Mouse (Mus musculus) ES-E14 (cell line): ENCODE data around the gene Creb3l2. TPM values are rescaled to one million over a fixed set of nuclear protein-coding genes. Genes with fewer than 3 reads are reported as not detected.

Experiments
- DNase-seq: peaks from one replicate; pipeline ENCODE4 v3.0.0-alpha.2; 2013; ENCODE audit warnings: low read depth, low spot score
- H3K27ac ChIP-seq: 2 replicates; pipeline ENCODE4 v1.5.1; 2012; ENCODE audit warnings: low read depth, mild to moderate bottlenecking, low read length, moderate library complexity, mixed read lengths; ENCODE audit not compliant: poor library complexity, insufficient read depth, severe bottlenecking
- H3K36me3 ChIP-seq: 2 replicates; pipeline ENCODE4 v1.6.1; 2012; ENCODE audit warnings: mild to moderate bottlenecking, low read length, moderate library complexity, mixed read lengths; ENCODE audit not compliant: control insufficient read depth, poor library complexity, insufficient read depth, severe bottlenecking
- H3K4me1 ChIP-seq, 2 experiments: fragments of 150-350 bp in 1 of 2; sonication (generic) in 1 of 2; 2 replicates each; pipeline ENCODE4 v1.6.1; 2012; ENCODE audit warnings: low read length in 2 of 2, mild to moderate bottlenecking in 1 of 2, mixed read lengths in 1 of 2; ENCODE audit not compliant: control insufficient read depth in 2 of 2, insufficient read depth in 2 of 2, poor library complexity in 1 of 2
- H3K4me3 ChIP-seq, 2 experiments: fragments of 150-350 bp in 1 of 2; sonication (generic) in 1 of 2; 2 replicates each; pipeline ENCODE4 v1.5.1; 2012; ENCODE audit warnings: low read length in 2 of 2, low read depth in 1 of 2, mild to moderate bottlenecking in 1 of 2, mixed read lengths in 1 of 2; ENCODE audit not compliant: insufficient read depth in 1 of 2, poor library complexity in 1 of 2, severe bottlenecking in 1 of 2
- H3K9ac ChIP-seq: 2 replicates; pipeline ENCODE4 v1.6.1; 2012; ENCODE audit warnings: low read depth, mild to moderate bottlenecking, low read length, mixed read lengths; ENCODE audit not compliant: poor library complexity, insufficient read depth, severe bottlenecking
- H3K9me3 ChIP-seq: fragments of 150-350 bp; sonication (generic); 2 replicates; pipeline ENCODE4 v1.6.1; 2012; ENCODE audit warnings: low read depth, mild to moderate bottlenecking, low read length; ENCODE audit not compliant: control insufficient read depth, insufficient read depth
- CHD2 ChIP-seq: IDR thresholded peaks from 2 replicates; pipeline ENCODE4 v1.6.1; 2014; ENCODE audit warnings: mild to moderate bottlenecking, low read depth, low read length, inconsistent platforms
- HCFC1 ChIP-seq: IDR thresholded peaks from 2 replicates; pipeline ENCODE4 v1.6.1; 2012; ENCODE audit warnings: low read length, inconsistent platforms, borderline replicate concordance; ENCODE audit not compliant: insufficient read depth
- MAFK ChIP-seq: IDR thresholded peaks from 2 replicates; pipeline ENCODE4 v1.6.1; 2014; ENCODE audit warnings: mild to moderate bottlenecking, low read depth, low read length, inconsistent platforms; ENCODE audit not compliant: insufficient read depth
- ZC3H11A ChIP-seq: IDR thresholded peaks from 2 replicates; pipeline ENCODE4 v1.6.1; 2012; ENCODE audit warnings: low read depth, mild to moderate bottlenecking, inconsistent platforms, low read length, borderline replicate concordance
- ZNF384 ChIP-seq: IDR thresholded peaks from 2 replicates; pipeline ENCODE4 v1.6.1; 2012; ENCODE audit warnings: low read depth, low read length, inconsistent platforms
- in situ Hi-C, 2 experiments: fragments of 600-800 bp; cut with MboI; formaldehyde crosslinking; loops; one replicate each; pipeline ENCODE4 v1.15.1; 2025; ENCODE audit warnings: low sequenced_read_pairs in 2 of 2, inconsistent platforms in 1 of 2; ENCODE audit not compliant: unreplicated experiment in 2 of 2
- total RNA-seq: library from RNA; depleted of rRNA; stranded (reverse); fragments of 300-350 nt; gene quantifications from 2 replicates; pipeline ENCODE4 v1.2.3, GENCODE M21; 2012

Creb3l2 gene
- total RNA-seq, 1 experiment, result 5.8 TPM

DNA sequence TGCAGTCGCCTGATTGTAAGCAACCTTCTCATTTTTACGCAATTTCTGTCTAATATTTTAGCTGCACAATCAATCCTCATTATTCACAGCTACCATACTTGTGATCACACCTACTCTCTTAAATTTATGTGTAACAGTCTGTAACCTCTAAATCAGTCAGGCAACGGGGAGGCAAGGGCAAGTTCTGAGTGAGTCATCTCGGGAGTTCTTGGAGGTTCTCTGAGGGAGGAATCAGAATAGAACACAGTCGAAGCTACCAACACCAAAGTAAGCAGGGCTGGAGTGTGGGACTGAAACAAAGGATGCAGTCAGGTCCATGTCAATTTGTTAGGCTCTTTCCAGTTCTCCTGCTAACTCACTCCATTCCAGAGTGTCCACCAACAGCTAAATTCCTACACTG lies 124.0 kb downstream of the Creb3l2 start:
- Histone ChIP-seq H3K36me3 (no peaks in the 10 kb centered on the region), H3K4me1 (no peaks in the 10 kb centered on the region), H3K9ac (no peak overlapping the region), H3K27ac (no peak overlapping the region), H3K9me3 (no peaks in the 10 kb centered on the region), H3K4me3 (no peak overlapping the region)
- DNase-seq, result no peak
- TF ChIP-seq HCFC1 (no peak), CHD2 (no peak), MAFK (no peak), ZC3H11A (no peak), ZNF384 (no peak)
- in situ Hi-C loops, result no loop called here

GRCm38 (mm10) chr6:37315440-37315839 lies 126.5 kb downstream of the Creb3l2 start:
- TF ChIP-seq CHD2 (no peak), HCFC1 (no peak), MAFK (no peak), ZC3H11A (no peak), ZNF384 (no peak)
- in situ Hi-C loops, result no loop called here
- DNase-seq, result no peak
- Histone ChIP-seq H3K4me3 (no peak overlapping the region), H3K27ac (no peak overlapping the region), H3K4me1 (no peaks in the 10 kb centered on the region), H3K36me3 (no peaks in the 10 kb centered on the region), H3K9me3 (no peaks in the 10 kb centered on the region), H3K9ac (no peak overlapping the region)

DNA sequence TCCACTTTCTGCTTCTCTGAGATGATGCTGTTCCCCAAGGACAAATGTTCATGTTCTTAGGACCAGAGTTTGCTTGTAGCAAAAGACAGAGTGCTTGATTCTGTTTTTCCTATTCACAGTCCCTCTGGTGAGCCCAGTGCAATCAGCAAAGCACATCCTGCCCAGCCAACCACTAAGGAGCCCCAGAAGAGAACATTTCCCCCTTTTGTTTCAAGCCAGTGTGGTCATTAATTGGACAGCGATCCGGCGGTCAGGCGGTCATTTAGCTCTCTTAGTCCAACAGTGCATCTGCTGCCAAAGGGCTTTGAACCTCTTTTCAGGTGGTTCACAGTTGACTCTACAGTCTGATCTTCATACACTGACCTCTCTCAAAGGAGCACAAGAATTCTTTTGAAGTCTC lies 131.3 kb downstream of the Creb3l2 start:
- no peak for DNase-seq
- no peak overlapping the region for H3K9ac ChIP-seq
- no peak overlapping the region for H3K27ac ChIP-seq
- in situ Hi-C loops, result no loop called here
- no peak overlapping the region for H3K4me3 ChIP-seq
- no peaks in the 10 kb centered on the region for H3K4me1 ChIP-seq
- H3K9me3 ChIP-seq, result no peaks in the 10 kb centered on the region
- no peak for TF ChIP-seq HCFC1
- no peaks in the 10 kb centered on the region for H3K36me3 ChIP-seq

DNA sequence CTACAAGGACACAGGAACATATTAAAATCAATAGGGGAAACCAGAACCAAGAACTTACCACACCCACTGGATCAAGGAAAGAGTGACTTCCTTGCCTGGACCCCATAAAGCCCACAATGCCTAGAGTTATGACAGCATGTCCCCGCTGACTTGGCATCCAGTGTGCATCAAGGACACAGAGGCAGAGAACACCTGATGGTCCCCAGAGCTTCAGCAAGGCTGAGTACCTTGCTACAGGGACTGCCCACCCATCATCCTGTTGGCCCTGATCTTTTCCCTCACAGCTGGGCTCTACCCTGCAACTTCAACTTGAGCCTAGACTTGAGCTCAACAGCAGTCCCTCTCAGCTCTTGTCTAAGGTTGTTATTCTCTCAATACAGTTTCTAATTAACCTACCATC lies 135.3 kb downstream of the Creb3l2 start:
- in situ Hi-C loops, result no loop called here
- no peak overlapping the region for H3K4me3 ChIP-seq
- no peak overlapping the region for H3K9ac ChIP-seq
- no peaks in the 10 kb centered on the region for H3K9me3 ChIP-seq
- no peaks in the 10 kb centered on the region for H3K4me1 ChIP-seq
- H3K36me3 ChIP-seq, result no peaks in the 10 kb centered on the region
- H3K27ac ChIP-seq, result no peak overlapping the region
- DNase-seq, result no peak
- no peak for TF ChIP-seq MAFK
- TF ChIP-seq CHD2, result no peak
- TF ChIP-seq HCFC1, result no peak
- TF ChIP-seq ZC3H11A, result no peak
- no peak for TF ChIP-seq ZNF384

DNA sequence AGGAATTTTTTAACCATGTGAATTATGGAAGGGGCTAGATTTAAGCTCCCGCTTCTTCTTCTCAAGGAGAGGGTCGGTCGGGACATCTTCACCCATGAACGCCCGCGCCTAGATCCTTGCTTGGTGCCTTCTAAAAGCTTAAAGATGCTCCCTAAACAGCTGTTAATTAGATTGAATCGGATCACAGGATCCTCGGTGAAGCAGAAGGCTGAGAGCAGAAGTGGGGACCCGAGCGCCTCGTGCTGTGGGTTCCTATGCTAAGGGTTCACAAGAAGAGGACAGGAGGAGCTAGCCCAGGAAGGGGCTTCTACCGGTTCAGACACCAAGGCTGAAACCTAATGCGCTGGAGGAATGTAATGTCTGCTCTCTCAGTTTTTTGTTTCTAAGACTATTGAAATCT lies 141.5 kb downstream of the Creb3l2 start:
- Histone ChIP-seq H3K9me3 (no peaks in the 10 kb centered on the region), H3K27ac (no peak overlapping the region), H3K9ac (no peak overlapping the region), H3K4me3 (peak overlapping the region in 1 of 2 experiments; percentile 64; a peak in 1 of 4 replicates), H3K4me1 (no peaks in the 10 kb centered on the region; a peak in 1 of 4 replicates), H3K36me3 (no peaks in the 10 kb centered on the region)
- DNase-seq, result no peak
- in situ Hi-C loops, result no loop called here
- TF ChIP-seq ZC3H11A (no peak), CHD2 (no peak), MAFK (no peak), ZNF384 (no peak), HCFC1 (no peak)
